Mouse (Mus musculus) heart, postnatal 25 days (tissue): ENCODE data around the gene Chd2. TPM values are rescaled to one million over a fixed set of nuclear protein-coding genes. Genes with fewer than 3 reads are reported as not detected.
A peak's percentile ranks its signal among the peaks of the same experiment; 100 is the strongest.

Experiments used
- DNase-seq: peaks from one replicate; pipeline ENCODE4 v3.0.0; 2022; ENCODE audit warnings: low spot score
- intact Hi-C: fragments of 180-260 bp; cut with DNase I; formaldehyde crosslinking; loops from one replicate; pipeline ENCODE4 v1.15.1; 2025
- total RNA-seq, 2 experiments: library from RNA; stranded (reverse); gene quantifications; 2 replicates each; pipeline ENCODE4 v1.2.3; 2021

Chd2 gene
- total RNA-seq, 2 experiments from 2014 or later, result 40.4 to 41.2 TPM

GRCm38 (mm10) chr7:73546561-73547510 is 5.2 kb upstream of the Chd2 start:
- intact Hi-C loops, result no loop called here
- DNase-seq, result no peak

GRCm38 (mm10) chr7:73545004-73545403 is 3.4 kb upstream of the Chd2 start:
- DNase-seq, result no peak
- intact Hi-C loops, result no loop called here

GRCm38 (mm10) chr7:73542131-73542853 is 662 bp upstream of the Chd2 start:
- DNase-seq, result no peak
- intact Hi-C loops, result no loop called here

GRCm38 (mm10) chr7:73541079-73541390 is 595 bp downstream of the Chd2 start:
- DNase-seq, result no peak
- intact Hi-C loops, result loop anchor here (1.0 kb wide), 3 partner anchors 15 to 77 kb away; no protein-coding TSS in a partner anchor

GRCm38 (mm10) chr7:73540202-73541078 is 1.2 kb downstream of the Chd2 start:
- intact Hi-C loops, result loop anchor here (1.0 kb wide), 3 partner anchors 16 to 78 kb away; no protein-coding TSS in a partner anchor
- DNase-seq, result no peak

- intact Hi-C loops, result no loop called here
- no peak for DNase-seq
Measured at GRCm38 (mm10) chr7:73539116-73539682, 2.4 kb downstream of the Chd2 start.

- intact Hi-C loops, result no loop called here
- DNase-seq, result no peak
Measured at GRCm38 (mm10) chr7:73538424-73539079, 3.1 kb downstream of the Chd2 start.

GRCm38 (mm10) chr7:73537634-73538423 is 3.8 kb downstream of the Chd2 start:
- peak; percentile 100 for DNase-seq
- intact Hi-C loops, result loop anchor here (1.0 kb wide), 1 partner anchor 80 kb away; no protein-coding TSS in a partner anchor

- DNase-seq, result no peak
- intact Hi-C loops, result loop anchor here (1.0 kb wide), 1 partner anchor 81 kb away; no protein-coding TSS in a partner anchor
Measured at GRCm38 (mm10) chr7:73537228-73537627, 4.4 kb downstream of the Chd2 start.

GRCm38 (mm10) chr7:73536579-73536978 is 5.1 kb downstream of the Chd2 start:
- no peak for DNase-seq
- intact Hi-C loops, result no loop called here

GRCm38 (mm10) chr7:73535861-73536200 is 5.8 kb downstream of the Chd2 start:
- intact Hi-C loops, result no loop called here
- DNase-seq, result no peak

- intact Hi-C loops, result no loop called here
- DNase-seq, result no peak
Measured at GRCm38 (mm10) chr7:73534937-73535860, 6.4 kb downstream of the Chd2 start.

- intact Hi-C loops, result no loop called here
- no peak for DNase-seq
Measured at GRCm38 (mm10) chr7:73533457-73533856, 8.2 kb downstream of the Chd2 start.

GRCm38 (mm10) chr7:73532916-73533315 is 8.7 kb downstream of the Chd2 start:
- no peak for DNase-seq
- intact Hi-C loops, result no loop called here

GRCm38 (mm10) chr7:73532139-73532538 is 9.5 kb downstream of the Chd2 start:
- intact Hi-C loops, result no loop called here
- no peak for DNase-seq

- DNase-seq, result no peak
- intact Hi-C loops, result no loop called here
Measured at GRCm38 (mm10) chr7:73531506-73532093, 10.0 kb downstream of the Chd2 start.

- no peak for DNase-seq
- intact Hi-C loops, result no loop called here
Measured at GRCm38 (mm10) chr7:73530846-73531245, 10.8 kb downstream of the Chd2 start.
